Mouse (Mus musculus) embryonic facial prominence, embryonic 10.5 days (tissue): ENCODE measurements around the gene Zc3h4. TPM values are rescaled to one million over a fixed set of nuclear protein-coding genes. Genes with fewer than 3 reads are reported as not detected.

ENCODE experiments used
- DNase-seq: peaks from one replicate; pipeline ENCODE4 v3.0.0-alpha.2; 2017; ENCODE audit warnings: low spot score
- H3K27ac ChIP-seq: fragments of 300-500 bp; sonication (generic); replicated peaks from 2 replicates; pipeline ENCODE4 v1.5.1; 2016; ENCODE audit warnings: mild to moderate bottlenecking
- H3K27me3 ChIP-seq: fragments of 300-500 bp; sonication (generic); replicated peaks from 2 replicates; pipeline ENCODE4 v1.6.1; 2016; ENCODE audit warnings: low read depth, mild to moderate bottlenecking; ENCODE audit not compliant: poor library complexity, severe bottlenecking
- H3K36me3 ChIP-seq: fragments of 300-500 bp; sonication (generic); replicated peaks from 2 replicates; pipeline ENCODE4 v1.6.1; 2016; ENCODE audit warnings: mild to moderate bottlenecking, moderate library complexity
- H3K4me1 ChIP-seq: fragments of 300-500 bp; sonication (generic); 2 replicates; pipeline ENCODE4 v1.6.1; 2016
- H3K4me3 ChIP-seq: fragments of 300-500 bp; sonication (generic); 2 replicates; pipeline ENCODE4 v1.5.1; 2016; ENCODE audit warnings: mild to moderate bottlenecking, moderate library complexity
- H3K9me3 ChIP-seq: fragments of 300-500 bp; sonication (generic); 2 replicates; pipeline ENCODE4 v1.6.1; 2016; ENCODE audit warnings: mild to moderate bottlenecking
- WGBS: fragments of 180-500 bp; shearing (Covaris S2); methylation state at CpG from one replicate; pipeline ENCODE4 v1.1.7; 2016; 5-methylcytosine and 5-hydroxymethylcytosine counted together
- polyA plus RNA-seq: library from polyadenylated mRNA; unstranded; fragments of >200 nt; fragmentation: Nextera tagmentation; extraction: Ambion mirVana; gene quantifications from 2 replicates; pipeline ENCODE4 v1.2.1, GENCODE M21; 2016

Zc3h4 gene
- polyA plus RNA-seq, 1 experiment from 2014 or later: 22.2 TPM

DNA sequence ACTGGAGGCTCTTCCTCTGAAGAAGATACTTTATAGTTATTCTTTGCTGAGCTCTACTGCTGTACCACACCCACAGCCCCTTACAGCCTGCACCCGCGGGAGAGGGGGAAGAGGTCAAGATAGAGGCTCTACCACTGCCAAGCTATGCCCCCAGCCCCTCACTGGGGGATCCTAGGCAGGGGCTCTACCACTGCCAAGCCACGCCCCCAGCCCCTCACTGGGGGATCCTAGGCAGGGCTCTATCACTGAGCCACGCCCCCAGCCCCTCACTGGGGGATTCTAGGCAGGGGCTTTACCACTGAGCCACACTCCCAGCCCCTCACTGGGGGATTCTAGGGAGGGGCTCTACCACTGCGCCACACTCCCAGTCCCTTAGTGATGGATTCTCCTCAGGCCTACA, 55.6 kb downstream of the Zc3h4 start:
- Histone ChIP-seq H3K4me3 (no peak overlapping the region), H3K9me3 (peaks cover 11% of the 10 kb centered on the region), H3K27ac (no peak overlapping the region), H3K36me3 (peaks cover 33% of the 10 kb centered on the region), H3K4me1 (peaks cover 13% of the 10 kb centered on the region), H3K27me3 (peaks cover 11% of the 10 kb centered on the region)
- 79% methylated on average over 5 of the region's 5 CpGs for WGBS
- no peak for DNase-seq

DNA sequence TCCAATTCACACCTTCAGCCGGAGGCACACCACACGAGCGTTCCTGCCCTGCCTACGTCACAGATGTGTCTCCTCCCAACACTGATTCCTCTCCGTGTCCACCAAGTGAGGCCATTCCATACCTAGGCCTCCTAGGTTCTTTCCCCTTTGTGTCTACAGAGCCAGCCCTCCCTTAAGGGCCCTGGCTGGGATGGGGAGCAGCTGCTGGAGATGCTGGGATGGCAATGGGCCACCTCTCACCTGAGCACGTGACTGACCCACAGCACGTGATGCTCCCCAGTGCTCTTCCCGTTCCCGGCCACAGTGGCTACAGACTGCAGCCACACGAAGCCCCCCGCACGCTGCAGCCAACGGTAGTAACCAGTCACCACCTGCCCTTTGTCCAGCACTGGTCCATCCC, 59.9 kb downstream of the Zc3h4 start:
- Histone ChIP-seq H3K9me3 (peaks cover 11% of the 10 kb centered on the region), H3K4me1 (no peaks in the 10 kb centered on the region), H3K36me3 (peaks cover 26% of the 10 kb centered on the region), H3K27ac (0 out of 2 replicates have a peak overlapping the region, but pooled peaks have one; percentile 30), H3K27me3 (peaks cover 36% of the 10 kb centered on the region), H3K4me3 (no peak overlapping the region)
- WGBS: 68% methylated on average over 13 of the region's 13 CpGs
- no peak for DNase-seq

DNA sequence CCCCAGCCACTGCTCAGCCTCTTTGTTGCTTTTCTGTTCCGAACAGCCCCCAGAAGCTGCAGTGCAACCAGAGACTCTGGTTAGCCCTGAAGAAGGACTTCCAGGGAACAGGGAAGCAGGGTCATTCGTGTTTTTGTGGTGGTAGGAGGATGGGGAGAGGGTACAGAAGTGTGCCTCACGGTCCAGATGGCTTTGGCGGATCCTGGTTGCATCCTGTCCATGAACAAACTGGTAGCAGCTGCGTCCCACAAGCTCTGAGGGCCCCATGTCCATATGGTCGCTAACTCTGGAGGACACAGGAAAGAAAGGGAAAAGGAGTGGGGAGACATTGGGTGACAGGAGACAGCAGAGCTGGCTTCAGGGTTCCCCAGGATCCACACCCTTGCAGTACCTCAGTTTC, 60.4 kb downstream of the Zc3h4 start:
- H3K4me1 ChIP-seq: no peaks in the 10 kb centered on the region
- peaks cover 20% of the 10 kb centered on the region for H3K36me3 ChIP-seq
- DNase-seq: no peak
- H3K27me3 ChIP-seq: peaks cover 36% of the 10 kb centered on the region
- WGBS: 69% methylated on average over 6 of the region's 6 CpGs
- 0 out of 2 replicates have a peak overlapping the region, but pooled peaks have one; percentile 30 for H3K27ac ChIP-seq
- H3K4me3 ChIP-seq: no peak overlapping the region
- H3K9me3 ChIP-seq: peaks cover 11% of the 10 kb centered on the region

DNA sequence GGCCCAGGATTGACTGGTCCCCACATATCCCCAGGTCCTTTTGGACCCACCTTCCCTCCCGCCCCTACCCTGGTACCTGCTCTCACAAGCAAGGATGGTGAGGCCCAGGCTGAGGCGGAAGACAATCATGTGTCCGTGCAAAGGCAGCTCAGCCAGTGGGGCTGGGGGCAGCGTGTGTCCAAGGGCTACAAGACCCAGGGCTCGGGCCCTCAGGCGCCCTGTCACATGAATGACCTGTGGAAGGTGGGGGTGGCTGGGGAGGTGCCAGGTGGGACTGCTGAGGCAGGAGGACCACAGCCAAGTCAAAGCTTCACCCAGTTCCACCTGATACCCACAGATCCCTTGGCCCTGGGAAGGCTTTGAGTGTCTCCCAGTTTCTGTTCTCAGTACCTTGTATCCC, 61.0 kb downstream of the Zc3h4 start:
- no peak for DNase-seq
- H3K36me3 ChIP-seq: peaks cover 14% of the 10 kb centered on the region
- H3K27me3 ChIP-seq: peaks cover 36% of the 10 kb centered on the region
- peak overlapping the region; percentile 2; the same call in 1 of the 2 replicates for H3K4me3 ChIP-seq
- no peaks in the 10 kb centered on the region for H3K4me1 ChIP-seq
- 83% methylated on average over 6 of the region's 6 CpGs for WGBS
- peaks cover 11% of the 10 kb centered on the region for H3K9me3 ChIP-seq
- H3K27ac ChIP-seq: peak overlapping the region; percentile 44; the same call in 1 of the 2 replicates

DNA sequence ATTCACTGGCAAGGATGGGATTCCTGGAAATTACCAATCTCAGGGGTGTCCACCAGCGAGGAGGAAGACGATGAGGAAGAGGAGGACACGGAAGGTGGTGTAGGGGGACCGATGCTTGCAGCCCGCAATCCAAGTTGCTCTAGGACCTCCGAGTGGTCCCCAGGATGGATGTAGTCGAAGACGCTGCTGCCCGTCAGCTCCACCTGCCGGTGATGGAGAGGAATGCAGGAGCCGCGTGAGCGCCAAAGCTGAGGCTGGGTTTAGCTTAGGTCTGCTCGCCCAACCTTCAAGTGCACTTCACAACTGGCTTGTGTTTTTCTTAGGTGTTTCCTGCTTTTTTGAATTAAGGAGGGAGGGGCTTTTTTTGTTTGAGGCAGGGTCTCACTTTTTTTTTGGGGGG, 62.5 kb downstream of the Zc3h4 start:
- peaks cover 41% of the 10 kb centered on the region for H3K27me3 ChIP-seq
- no peak overlapping the region for H3K27ac ChIP-seq
- DNase-seq: peak; percentile 91
- H3K4me3 ChIP-seq: no peak overlapping the region
- 6% methylated on average over 14 of the region's 14 CpGs for WGBS
- H3K4me1 ChIP-seq: peaks cover 10% of the 10 kb centered on the region
- H3K9me3 ChIP-seq: peaks cover 9% of the 10 kb centered on the region
- peaks cover under 1% of the 10 kb centered on the region; the same call in 1 of the 2 replicates for H3K36me3 ChIP-seq

DNA sequence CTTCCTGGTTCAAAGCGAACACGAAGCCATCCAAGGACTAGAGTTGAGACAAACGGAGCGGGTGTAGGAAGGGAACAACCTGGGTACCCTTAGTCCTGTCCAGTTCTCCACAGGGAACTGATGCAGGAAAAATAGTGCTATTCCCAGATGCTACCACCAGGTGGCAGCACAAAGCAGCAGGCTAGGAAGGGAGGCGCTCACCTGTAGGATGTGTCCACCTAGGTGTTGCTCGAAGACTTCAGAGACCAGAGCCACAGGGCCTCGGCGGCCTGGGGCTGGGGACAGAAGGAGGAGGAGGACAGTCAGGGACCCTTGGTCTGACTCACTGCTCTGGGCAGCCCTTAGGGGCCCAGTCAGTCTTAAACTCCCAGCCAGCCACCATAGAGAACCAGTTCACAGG, 64.5 kb downstream of the Zc3h4 start:
- Histone ChIP-seq H3K4me1 (peaks cover 15% of the 10 kb centered on the region), H3K27ac (no peak overlapping the region), H3K9me3 (no peaks in the 10 kb centered on the region), H3K36me3 (no peaks in the 10 kb centered on the region), H3K27me3 (peaks cover 60% of the 10 kb centered on the region), H3K4me3 (no peak overlapping the region)
- 15% methylated on average over 8 of the region's 8 CpGs for WGBS
- peak; percentile 75 for DNase-seq

DNA sequence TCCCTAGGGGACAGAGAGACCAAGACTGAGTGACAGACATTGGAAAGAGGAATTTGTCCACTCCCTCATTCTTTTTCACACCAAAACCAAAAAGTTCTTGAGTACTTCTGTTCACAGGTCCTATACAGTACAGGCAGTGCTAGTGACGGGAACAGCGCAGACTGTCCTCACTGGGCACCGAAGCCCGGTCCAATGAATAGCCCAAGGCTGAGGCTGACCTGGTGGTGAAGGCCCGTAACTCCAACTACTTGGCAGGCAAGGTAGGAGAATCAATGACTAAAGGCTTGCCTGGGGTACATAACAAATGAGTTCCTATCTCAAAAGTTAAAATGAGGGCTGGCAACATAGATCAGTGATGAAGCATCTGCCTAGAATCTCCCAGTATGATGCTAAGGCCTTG, 64.9 kb downstream of the Zc3h4 start:
- 90% methylated on average over 5 of the region's 5 CpGs for WGBS
- H3K4me3 ChIP-seq: no peak overlapping the region
- no peak for DNase-seq
- no peak overlapping the region for H3K27ac ChIP-seq
- no peaks in the 10 kb centered on the region for H3K36me3 ChIP-seq
- H3K9me3 ChIP-seq: no peaks in the 10 kb centered on the region
- peaks cover 15% of the 10 kb centered on the region for H3K4me1 ChIP-seq
- peaks cover 60% of the 10 kb centered on the region for H3K27me3 ChIP-seq

DNA sequence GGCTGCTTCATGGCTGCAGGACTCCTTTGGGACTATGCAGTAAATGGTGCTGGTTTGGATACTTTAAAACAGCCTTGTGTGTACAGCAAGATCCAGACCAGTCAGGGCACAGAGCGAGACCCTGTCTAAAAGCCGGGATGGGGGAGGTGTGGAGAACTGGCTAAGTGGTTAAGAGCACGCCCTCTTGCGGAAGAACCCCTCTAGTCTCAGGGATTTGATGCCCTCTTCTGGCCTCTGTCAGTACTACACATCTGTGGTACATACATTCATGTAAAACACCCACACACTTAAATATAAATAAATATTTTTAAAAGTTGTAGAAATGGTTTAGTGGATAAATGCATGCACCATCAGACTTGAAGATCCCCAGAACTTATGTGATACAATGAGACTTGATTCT, 65.9 kb downstream of the Zc3h4 start:
- H3K9me3 ChIP-seq: no peaks in the 10 kb centered on the region
- 70% methylated on average over 4 of the region's 4 CpGs for WGBS
- H3K27ac ChIP-seq: no peak overlapping the region
- H3K4me3 ChIP-seq: no peak overlapping the region
- H3K36me3 ChIP-seq: no peaks in the 10 kb centered on the region
- H3K4me1 ChIP-seq: peaks cover 15% of the 10 kb centered on the region
- DNase-seq: peak; percentile 32
- peaks cover 60% of the 10 kb centered on the region for H3K27me3 ChIP-seq

DNA sequence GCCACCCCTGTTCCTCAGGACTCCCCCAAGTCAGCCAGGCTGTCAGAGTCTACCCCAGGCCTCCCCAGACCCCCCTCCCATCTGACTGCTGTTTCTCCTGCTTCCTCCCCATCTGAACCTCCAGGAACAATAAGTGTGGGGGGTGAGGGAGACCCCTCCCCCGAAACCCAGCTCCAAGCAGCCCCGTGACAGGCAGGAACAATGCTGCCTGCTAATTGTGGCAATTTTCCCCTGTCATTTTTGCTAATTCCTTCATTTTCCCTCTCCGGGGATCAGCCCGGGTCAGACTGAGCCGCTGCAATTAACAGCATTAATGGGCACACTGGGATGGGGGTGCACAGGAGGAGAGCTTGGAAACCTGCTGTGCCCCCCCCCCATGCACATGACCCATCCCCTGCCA, 67.4 kb downstream of the Zc3h4 start:
- H3K27me3 ChIP-seq: peaks cover 65% of the 10 kb centered on the region

DNA sequence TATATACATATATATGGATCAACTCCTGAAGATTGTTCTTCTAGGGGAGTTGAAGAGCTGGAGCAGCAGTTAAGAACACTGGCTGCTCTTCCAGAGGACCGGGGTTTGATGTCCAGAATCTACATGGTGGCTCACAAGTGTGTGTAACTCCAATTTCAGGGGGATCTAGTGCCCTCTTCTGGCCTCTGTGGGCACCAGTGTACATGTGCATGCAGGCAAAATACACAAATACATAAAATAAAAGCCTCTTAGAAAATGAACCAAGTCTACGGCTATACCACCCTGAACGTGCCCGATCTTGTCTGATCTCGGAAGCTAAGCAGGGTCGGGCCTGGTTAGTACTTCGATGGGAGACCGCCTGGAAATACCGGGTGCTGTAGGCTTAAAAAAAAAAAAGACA, 70.8 kb downstream of the Zc3h4 start:
- Histone ChIP-seq H3K36me3 (no peaks in the 10 kb centered on the region), H3K4me1 (peaks cover 41% of the 10 kb centered on the region), H3K9me3 (no peaks in the 10 kb centered on the region), H3K4me3 (no peak overlapping the region), H3K27ac (no peak overlapping the region), H3K27me3 (peaks cover 88% of the 10 kb centered on the region)
- WGBS: 37% methylated on average over 9 of the region's 9 CpGs
- peak; percentile 21 for DNase-seq

More for the DNA sequence above, 67.4 kb downstream of the Zc3h4 start:
- H3K4me1 ChIP-seq: peaks cover 20% of the 10 kb centered on the region
- H3K27ac ChIP-seq: no peak overlapping the region
- H3K36me3 ChIP-seq: no peaks in the 10 kb centered on the region
- no peaks in the 10 kb centered on the region for H3K9me3 ChIP-seq
- peak; percentile 19 for DNase-seq
- H3K4me3 ChIP-seq: 0 out of 2 replicates have a peak overlapping the region, but pooled peaks have one; percentile 1
- 14% methylated on average over 5 of the region's 5 CpGs for WGBS

DNA sequence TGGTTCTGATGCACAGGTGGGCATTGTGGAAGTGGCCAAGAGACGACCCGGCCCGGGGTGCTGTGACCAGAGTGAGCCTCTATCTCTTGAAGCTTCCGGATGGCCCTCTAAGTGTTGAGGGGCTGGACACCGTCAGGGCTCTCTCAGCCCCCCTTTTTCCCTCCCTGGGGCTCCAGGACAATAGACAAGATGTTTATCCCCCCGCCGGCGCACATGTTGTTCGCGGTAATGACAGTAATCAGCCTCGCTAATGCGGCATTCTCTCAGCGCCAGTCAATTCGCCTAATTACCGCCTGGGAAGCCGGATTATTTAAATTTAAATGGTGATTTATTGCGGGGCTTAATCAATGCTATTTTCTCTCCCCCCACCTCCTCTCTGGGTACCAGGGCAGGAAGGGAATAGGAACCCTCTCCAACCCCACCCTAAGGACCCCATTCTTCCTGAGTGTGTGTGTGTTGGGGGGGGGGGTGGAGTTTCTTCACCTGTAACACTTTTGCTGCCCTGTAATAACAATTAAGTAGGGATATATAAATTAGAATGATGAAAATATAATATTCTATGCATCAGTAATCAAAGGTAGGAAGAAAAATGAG, 71.5 kb downstream of the Zc3h4 start:
- WGBS: 5% methylated on average over 17 of the region's 17 CpGs
- no peaks in the 10 kb centered on the region for H3K9me3 ChIP-seq
- no peaks in the 10 kb centered on the region for H3K36me3 ChIP-seq
- no peak for DNase-seq
- peaks cover 44% of the 10 kb centered on the region for H3K4me1 ChIP-seq
- H3K27ac ChIP-seq: no peak overlapping the region
- H3K27me3 ChIP-seq: peaks cover 94% of the 10 kb centered on the region
- H3K4me3 ChIP-seq: no peak overlapping the region

DNA sequence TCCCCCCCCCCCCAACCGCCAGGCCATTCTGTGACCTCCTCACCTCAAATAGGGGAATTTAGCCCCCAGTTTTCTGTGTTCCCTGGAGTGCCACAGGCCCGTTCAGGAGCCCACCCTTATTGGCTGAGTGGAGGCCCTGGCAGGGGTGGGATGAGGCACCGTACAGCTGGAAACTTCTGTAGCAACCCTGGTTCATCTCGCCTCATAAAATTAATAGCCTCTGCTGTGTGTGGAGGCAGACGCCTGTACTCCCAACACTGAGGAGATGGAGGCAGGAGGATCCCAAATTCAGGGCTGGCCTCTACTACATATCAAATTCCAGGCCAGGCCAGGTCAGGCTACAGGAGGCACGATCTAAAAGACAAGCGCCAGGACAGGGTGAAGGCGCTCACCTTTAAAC, 73.1 kb downstream of the Zc3h4 start:
- H3K27ac ChIP-seq: no peak overlapping the region
- no peak for DNase-seq
- H3K36me3 ChIP-seq: no peaks in the 10 kb centered on the region
- no peak overlapping the region for H3K4me3 ChIP-seq
- H3K9me3 ChIP-seq: no peaks in the 10 kb centered on the region
- WGBS: 56% methylated on average over 8 of the region's 8 CpGs
- peaks cover 29% of the 10 kb centered on the region for H3K4me1 ChIP-seq
- H3K27me3 ChIP-seq: peaks cover 91% of the 10 kb centered on the region

DNA sequence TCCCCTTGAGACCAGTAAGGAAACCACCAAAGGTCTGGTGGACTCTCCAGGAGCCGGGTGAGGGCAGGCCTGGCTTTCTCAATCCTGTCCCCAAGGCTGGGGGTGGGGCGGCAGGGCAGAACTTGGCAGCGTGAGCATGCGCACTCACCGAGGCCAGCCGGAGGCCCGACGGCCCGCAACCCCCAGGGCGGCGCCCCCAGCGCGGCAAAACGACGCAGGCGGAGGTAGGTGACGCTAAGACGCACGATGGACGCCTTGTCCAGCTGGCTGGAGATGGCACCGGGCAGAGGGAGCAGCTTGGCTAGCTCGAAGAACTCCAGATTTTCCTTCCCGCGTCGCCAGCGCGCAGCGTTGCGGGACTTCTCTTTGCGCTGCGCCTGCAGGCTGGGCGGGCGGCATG, 73.7 kb downstream of the Zc3h4 start:
- peaks cover 85% of the 10 kb centered on the region for H3K27me3 ChIP-seq
- H3K27ac ChIP-seq: no peak overlapping the region
- WGBS: 5% methylated on average over 33 of the region's 33 CpGs
- peaks cover 29% of the 10 kb centered on the region for H3K4me1 ChIP-seq
- peak overlapping the region; percentile 45 for H3K4me3 ChIP-seq
- no peaks in the 10 kb centered on the region for H3K9me3 ChIP-seq
- DNase-seq: peak; percentile 65
- H3K36me3 ChIP-seq: no peaks in the 10 kb centered on the region
